Mouse (Mus musculus) limb, embryonic 12.5 days (tissue): ENCODE data around the gene Gm11983. TPM values are rescaled to one million over a fixed set of nuclear protein-coding genes. Genes with fewer than 3 reads are reported as not detected.
"Not testable (repeated sequence)": the region's sequence is repeated elsewhere in the genome, so short reads cannot be mapped to it uniquely, and the experiment has no call there.

Experiments used
- ATAC-seq: fragments of 200-750 bp; cut with Nextera tagmentation; 2 replicates; pipeline ENCODE4 v1.8.0; 2017; ENCODE audit warnings: low read depth, moderate TSS enrichment; ENCODE audit not compliant: insufficient number of reproducible peaks, insufficient read depth, low FRiP score, low TSS enrichment
- H3K27ac ChIP-seq: fragments of 300-500 bp; sonication (generic); 2 replicates; pipeline ENCODE4 v1.5.1; 2016; ENCODE audit warnings: mild to moderate bottlenecking, moderate library complexity
- H3K27me3 ChIP-seq: fragments of 300-500 bp; sonication (generic); 2 replicates; pipeline ENCODE4 v1.6.1; 2016; ENCODE audit warnings: mild to moderate bottlenecking, moderate library complexity
- H3K36me3 ChIP-seq: fragments of 300-500 bp; sonication (generic); 2 replicates; pipeline ENCODE4 v1.6.1; 2016; ENCODE audit warnings: mild to moderate bottlenecking, moderate library complexity
- H3K4me1 ChIP-seq: fragments of 300-500 bp; sonication (generic); replicated peaks from 2 replicates; pipeline ENCODE4 v1.6.1; 2016
- H3K4me2 ChIP-seq: fragments of 300-500 bp; sonication (generic); 2 replicates; pipeline ENCODE4 v1.6.1; 2016; ENCODE audit warnings: mild to moderate bottlenecking, moderate library complexity
- H3K4me3 ChIP-seq: fragments of 300-500 bp; sonication (generic); replicated peaks from 2 replicates; pipeline ENCODE4 v1.5.1; 2016; ENCODE audit warnings: mild to moderate bottlenecking
- H3K9ac ChIP-seq: fragments of 300-500 bp; sonication (generic); replicated peaks from 2 replicates; pipeline ENCODE4 v1.6.1; 2016; ENCODE audit warnings: mild to moderate bottlenecking, moderate library complexity
- H3K9me3 ChIP-seq: fragments of 300-500 bp; sonication (generic); 2 replicates; pipeline ENCODE4 v1.6.1; 2016; ENCODE audit warnings: mild to moderate bottlenecking, moderate library complexity
- WGBS: fragments of 180-500 bp; shearing (Covaris S2); methylation state at CpG from one replicate; pipeline ENCODE4 v1.1.7; 2016; 5-methylcytosine and 5-hydroxymethylcytosine counted together
- polyA plus RNA-seq: library from polyadenylated mRNA; unstranded; fragments of >200 nt; fragmentation: Nextera tagmentation; extraction: Ambion mirVana; gene quantifications from 2 replicates; pipeline ENCODE4 v1.2.1, GENCODE M21; 2016

Gene Gm11983
- polyA plus RNA-seq, result not detected in 2 replicates

- Histone ChIP-seq H3K4me2 (no peak within 1 kb of the TSS), H3K9ac (no peak within 1 kb of the TSS), H3K27ac (no peak within 1 kb of the TSS), H3K9me3 (no peaks in the 10 kb centered on the region), H3K36me3 (no peaks in the 10 kb centered on the region), H3K4me3 (no peak within 1 kb of the TSS), H3K27me3 (no peaks in the 10 kb centered on the region), H3K4me1 (no peaks in the 10 kb centered on the region)
- ATAC-seq, result no peak
- 93% methylated on average over 1 of the region's 1 CpGs for WGBS
Observed at GRCm38 (mm10) chr11:6837554-6837953, at the start of gene Gm11983. TSS of gene Gm11983 (minus strand) at chr11:6837654.

- ATAC-seq, H3K4me1 ChIP-seq: not testable (repeated sequence)
- WGBS, result 93% methylated on average over 4 of the region's 4 CpGs
Observed at GRCm38 (mm10) chr11:6883045-6883444, 45.6 kb upstream of the Gm11983 start.

GRCm38 (mm10) chr11:6881614-6882013 lies 44.2 kb upstream of the Gm11983 start:
- Histone ChIP-seq H3K4me2 (no peak overlapping the region), H3K36me3 (no peaks in the 10 kb centered on the region), H3K9me3 (peaks cover 3% of the 10 kb centered on the region; the same call in 1 of the 2 replicates), H3K27me3 (no peaks in the 10 kb centered on the region; the same call in 1 of the 2 replicates), H3K27ac (no peak overlapping the region), H3K4me1 (peaks cover 4% of the 10 kb centered on the region; the same call in 1 of the 2 replicates), H3K4me3 (no peak overlapping the region), H3K9ac (no peak overlapping the region)
- no peak for ATAC-seq
- WGBS, result 49% methylated on average over 5 of the region's 5 CpGs

More at GRCm38 (mm10) chr11:6883045-6883444, 45.6 kb upstream of the Gm11983 start:
- not testable (repeated sequence) for H3K4me3 ChIP-seq, H3K9me3 ChIP-seq, H3K27ac ChIP-seq, H3K9ac ChIP-seq, H3K36me3 ChIP-seq, H3K4me2 ChIP-seq, H3K27me3 ChIP-seq

GRCm38 (mm10) chr11:6877740-6878139 lies 40.3 kb upstream of the Gm11983 start:
- ATAC-seq, result no peak
- H3K4me1 ChIP-seq, result peaks cover 4% of the 10 kb centered on the region; the same call in 1 of the 2 replicates
- H3K4me2 ChIP-seq, result no peak overlapping the region
- H3K36me3 ChIP-seq, result no peaks in the 10 kb centered on the region
- H3K9me3 ChIP-seq, result peaks cover 3% of the 10 kb centered on the region; the same call in 1 of the 2 replicates
- no peak overlapping the region for H3K9ac ChIP-seq
- H3K4me3 ChIP-seq, result no peak overlapping the region
- no peak overlapping the region for H3K27ac ChIP-seq
- no peaks in the 10 kb centered on the region for H3K27me3 ChIP-seq
- 46% methylated on average over 6 of the region's 6 CpGs for WGBS

- Histone ChIP-seq H3K9me3 (no peaks in the 10 kb centered on the region), H3K4me1 (no peaks in the 10 kb centered on the region), H3K36me3 (no peaks in the 10 kb centered on the region), H3K9ac (no peak overlapping the region), H3K4me2 (no peak overlapping the region), H3K27me3 (no peaks in the 10 kb centered on the region), H3K27ac (no peak overlapping the region), H3K4me3 (no peak overlapping the region)
- ATAC-seq, result no peak
- 87% methylated on average over 1 of the region's 1 CpGs for WGBS
Observed at GRCm38 (mm10) chr11:6870947-6871346, 33.5 kb upstream of the Gm11983 start.

- H3K27ac ChIP-seq, result no peak overlapping the region
- H3K9me3 ChIP-seq, result no peaks in the 10 kb centered on the region
- no peak overlapping the region for H3K9ac ChIP-seq
- H3K27me3 ChIP-seq, result no peaks in the 10 kb centered on the region
- H3K36me3 ChIP-seq, result no peaks in the 10 kb centered on the region
- H3K4me1 ChIP-seq, result 0 out of 2 replicates have a peak, but pooled peaks cover under 1% of the 10 kb centered on the region
- 81% methylated on average over 3 of the region's 3 CpGs for WGBS
- H3K4me2 ChIP-seq, result no peak overlapping the region
- no peak for ATAC-seq
- H3K4me3 ChIP-seq, result no peak overlapping the region
Observed at GRCm38 (mm10) chr11:6865536-6865935, 28.1 kb upstream of the Gm11983 start.

- Histone ChIP-seq H3K9me3 (no peaks in the 10 kb centered on the region), H3K4me2 (no peak overlapping the region), H3K4me3 (no peak overlapping the region), H3K27me3 (no peaks in the 10 kb centered on the region), H3K4me1 (peaks cover 9% of the 10 kb centered on the region), H3K27ac (no peak overlapping the region), H3K9ac (no peak overlapping the region), H3K36me3 (no peaks in the 10 kb centered on the region)
- WGBS, result 80% methylated on average over 3 of the region's 3 CpGs
- ATAC-seq, result no peak
Observed at GRCm38 (mm10) chr11:6862185-6862584, 24.7 kb upstream of the Gm11983 start.

- 50% methylated on average over 11 of the region's 11 CpGs for WGBS
- no peak for ATAC-seq
- no peak overlapping the region for H3K27ac ChIP-seq
Observed at GRCm38 (mm10) chr11:6859898-6860858, 22.7 kb upstream of the Gm11983 start.

GRCm38 (mm10) chr11:6859096-6859495 lies 21.6 kb upstream of the Gm11983 start:
- Histone ChIP-seq H3K36me3 (no peaks in the 10 kb centered on the region), H3K4me1 (peaks cover 9% of the 10 kb centered on the region), H3K9me3 (no peaks in the 10 kb centered on the region), H3K9ac (no peak overlapping the region), H3K4me3 (no peak overlapping the region), H3K4me2 (no peak overlapping the region), H3K27me3 (no peaks in the 10 kb centered on the region), H3K27ac (no peak overlapping the region)
- 91% methylated on average over 8 of the region's 8 CpGs for WGBS
- ATAC-seq, result no peak

More at GRCm38 (mm10) chr11:6859898-6860858, 22.7 kb upstream of the Gm11983 start:
- Histone ChIP-seq H3K4me1 (peaks cover 9% of the 10 kb centered on the region), H3K36me3 (no peaks in the 10 kb centered on the region), H3K4me3 (no peak overlapping the region), H3K9ac (no peak overlapping the region), H3K27me3 (no peaks in the 10 kb centered on the region), H3K4me2 (no peak overlapping the region), H3K9me3 (no peaks in the 10 kb centered on the region)

- Histone ChIP-seq H3K9me3 (no peaks in the 10 kb centered on the region; the same call in 1 of the 2 replicates), H3K27me3 (no peaks in the 10 kb centered on the region), H3K4me3 (no peak overlapping the region), H3K9ac (no peak overlapping the region), H3K4me2 (no peak overlapping the region), H3K4me1 (peaks cover 9% of the 10 kb centered on the region), H3K27ac (no peak overlapping the region), H3K36me3 (no peaks in the 10 kb centered on the region)
- no peak for ATAC-seq
- WGBS, result 85% methylated on average over 3 of the region's 3 CpGs
Observed at GRCm38 (mm10) chr11:6855942-6856341, 18.5 kb upstream of the Gm11983 start.

- H3K4me3 ChIP-seq, H3K9ac ChIP-seq, H3K9me3 ChIP-seq, H3K36me3 ChIP-seq, H3K27me3 ChIP-seq, H3K4me1 ChIP-seq, ATAC-seq, H3K27ac ChIP-seq, H3K4me2 ChIP-seq: not testable (repeated sequence)
- 90% methylated on average over 4 of the region's 4 CpGs for whole genome bisulfite sequencing
Observed at GRCm38 (mm10) chr11:6853366-6853765, 15.9 kb upstream of the Gm11983 start.
